Mouse (Mus musculus): ENCODE measurements around the gene Lbx1.

GRCm38 (mm10) chr19:45239191-45239590, 3.6 kb upstream of the Lbx1 start:
- TF ChIP-seq POLR2A (IDR thresholded peaks at IDR 0.05; ENCODE audit: borderline replicate concordance, low read depth, low read length) (no peak), CTCF (IDR thresholded peaks at IDR 0.05; ENCODE audit: low read depth, low read length) (no peak)
